Mouse (Mus musculus) embryonic facial prominence, embryonic 11.5 days (tissue): ENCODE data around the gene Obox5. TPM values are rescaled to one million over a fixed set of nuclear protein-coding genes. Genes with fewer than 3 reads are reported as not detected.
"Not testable (repeated sequence)": the region's sequence is repeated elsewhere in the genome, so short reads cannot be mapped to it uniquely, and the experiment has no call there.

Source experiments
- ATAC-seq: fragments of 200-750 bp; cut with Nextera tagmentation; replicated peaks from 2 replicates; pipeline ENCODE4 v1.8.0; 2017; ENCODE audit warnings: low read depth; ENCODE audit not compliant: insufficient number of reproducible peaks, low FRiP score, low TSS enrichment
- DNase-seq: peaks from one replicate; pipeline ENCODE4 v3.0.0-alpha.2; 2015; ENCODE audit warnings: low spot score
- H3K27ac ChIP-seq: fragments of 300-500 bp; sonication (generic); replicated peaks from 2 replicates; pipeline ENCODE4 v1.5.1; 2014; ENCODE audit warnings: mild to moderate bottlenecking, low read depth, low read length, control low read depth
- H3K27me3 ChIP-seq: fragments of 300-500 bp; sonication (generic); 2 replicates; pipeline ENCODE4 v1.6.1; 2014; ENCODE audit warnings: mild to moderate bottlenecking, low read length, moderate library complexity, mixed read lengths; ENCODE audit not compliant: control insufficient read depth, insufficient read depth
- H3K36me3 ChIP-seq: fragments of 300-500 bp; sonication (generic); replicated peaks from 2 replicates; pipeline ENCODE4 v1.6.1; 2014; ENCODE audit warnings: low read depth, mild to moderate bottlenecking, low read length, moderate library complexity, mixed read lengths; ENCODE audit not compliant: control insufficient read depth, insufficient read depth
- H3K4me1 ChIP-seq: fragments of 300-500 bp; sonication (generic); 2 replicates; pipeline ENCODE4 v1.6.1; 2014; ENCODE audit warnings: low read length, mixed read lengths; ENCODE audit not compliant: control insufficient read depth, insufficient read depth
- H3K4me2 ChIP-seq: fragments of 300-500 bp; sonication (generic); 2 replicates; pipeline ENCODE4 v1.6.1; 2014; ENCODE audit warnings: low read depth, mild to moderate bottlenecking, control low read depth, low read length, moderate library complexity
- H3K4me3 ChIP-seq: fragments of 300-500 bp; sonication (generic); 2 replicates; pipeline ENCODE4 v1.5.1; 2014; ENCODE audit warnings: low read depth, low read length, control low read depth
- H3K9ac ChIP-seq: fragments of 300-500 bp; sonication (generic); replicated peaks from 2 replicates; pipeline ENCODE4 v1.6.1; 2014; ENCODE audit warnings: mild to moderate bottlenecking, control low read depth, low read length
- H3K9me3 ChIP-seq: fragments of 300-500 bp; sonication (generic); replicated peaks from 2 replicates; pipeline ENCODE4 v1.6.1; 2016; ENCODE audit warnings: mild to moderate bottlenecking, low read length, inconsistent platforms, mixed read lengths; ENCODE audit not compliant: control insufficient read depth
- WGBS: fragments of 180-500 bp; shearing (Covaris S2); extraction: QIAGEN DNeasy Blood & Tissue Kit; methylation state at CpG from one replicate; pipeline ENCODE4 v1.1.7; 2014; 5-methylcytosine and 5-hydroxymethylcytosine counted together
- polyA plus RNA-seq: library from polyadenylated mRNA; unstranded; fragments of >200 nt; fragmentation: Nextera tagmentation; extraction: Ambion mirVana; gene quantifications from 2 replicates; pipeline ENCODE4 v1.2.1, GENCODE M21; 2014

Obox5 gene
- polyA plus RNA-seq, result not detected in 2 replicates

DNA sequence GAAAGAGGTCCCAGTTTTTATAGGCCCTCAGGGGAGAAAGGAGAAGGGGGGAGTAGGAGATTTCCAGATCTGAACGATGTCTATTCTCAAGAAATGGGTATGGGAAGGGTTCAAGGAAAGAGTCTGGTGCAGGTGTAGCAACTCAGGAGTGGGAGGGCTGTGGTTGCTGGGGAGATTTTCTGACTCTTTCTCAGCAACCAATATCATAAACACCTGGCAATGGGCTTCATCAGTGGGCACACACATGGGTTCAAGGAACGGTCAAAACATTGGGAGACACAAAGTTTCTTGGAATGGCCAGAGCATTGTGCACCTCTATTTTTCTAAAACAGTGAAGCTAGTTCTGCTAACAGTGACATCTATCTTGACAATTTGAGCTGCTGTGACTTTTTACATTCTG is at the start of gene Obox5:
Gene Obox5 (plus strand): TSS at position 301 of the 400 bp plus-strand sequence.
- 82% methylated on average over 2 of the region's 2 CpGs for WGBS
- not testable (repeated sequence) for ATAC-seq, H3K9me3 ChIP-seq, H3K27me3 ChIP-seq, H3K9ac ChIP-seq, H3K4me1 ChIP-seq, H3K27ac ChIP-seq, H3K4me2 ChIP-seq, DNase-seq, H3K4me3 ChIP-seq, H3K36me3 ChIP-seq

DNA sequence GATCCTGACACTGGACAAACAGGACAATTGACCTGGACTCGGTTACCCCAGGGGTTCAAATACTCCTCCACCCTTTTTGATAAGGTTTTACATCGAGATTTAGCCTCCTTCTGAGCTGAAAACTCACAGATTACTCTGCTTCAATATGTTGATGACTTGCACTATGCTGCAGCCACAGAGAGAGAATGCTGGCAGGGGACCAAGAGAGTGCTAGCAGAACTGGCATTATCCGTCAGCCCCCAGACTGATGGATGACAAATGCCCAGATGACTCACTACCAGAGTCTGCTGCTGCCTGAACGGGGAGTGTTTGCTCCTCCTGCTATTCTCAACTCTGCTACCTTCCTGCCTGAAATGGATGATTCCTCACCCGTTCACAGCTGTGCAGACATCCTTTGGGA is 635 bp upstream of the Obox5 start:
- not testable (repeated sequence) for H3K9me3 ChIP-seq, H3K27ac ChIP-seq, H3K4me3 ChIP-seq, H3K4me1 ChIP-seq, ATAC-seq, H3K4me2 ChIP-seq, H3K27me3 ChIP-seq, H3K36me3 ChIP-seq, H3K9ac ChIP-seq, DNase-seq
- WGBS, result 67% methylated on average over 5 of the region's 5 CpGs

Other genes with a start within 250 kb of the Obox5 start
- gene Obox3, start 110.2 kb upstream of the Obox5 start, polyA plus RNA-seq, result not detected in 2 replicates
- gene Obox6, start 89.5 kb downstream of the Obox5 start, polyA plus RNA-seq, result not detected in 2 replicates
- 0.10 TPM in 1 of 2 replicates, not detected in the other for gene Crx, start 129.8 kb downstream of the Obox5 start, polyA plus RNA-seq
- not detected in 2 replicates for gene Crxos, start 132.5 kb downstream of the Obox5 start, polyA plus RNA-seq
- gene Selenow, start 172.3 kb downstream of the Obox5 start, polyA plus RNA-seq, result 981 and 984 TPM in 2 replicates
- gene Nop53, start 195.9 kb downstream of the Obox5 start, polyA plus RNA-seq, result 190 and 194 TPM in 2 replicates
- gene Ehd2, start 217.4 kb downstream of the Obox5 start, polyA plus RNA-seq, result 10.2 and 10.6 TPM in 2 replicates